Mouse (Mus musculus): Measurements from ENCODE around the gene Atg9b. TPM values are rescaled to one million over a fixed set of nuclear protein-coding genes. Genes with fewer than 3 reads are reported as not detected.

The Atg9b gene
- total RNA-seq, 2 experiments from 2014 or later = 0.41 to 0.45 TPM

- no peak for DNase-seq
- intact Hi-C loops (cut with DNase I) = no loop called here
These were observed 57.2 kb downstream of the Atg9b start for GRCm38 (mm10) chr5:24334749-24335148.

Other genes with a start within 250 kb of the Atg9b start
- gene Nupl2, start 227.2 kb downstream of the Atg9b start, total RNA-seq (2021) = 1 to 10 TPM; 7.1 to 8.3 TPM
- 10 to 100 TPM; 75.5 to 85.8 TPM for gene Kcnh2, start 40.5 kb downstream of the Atg9b start, total RNA-seq (2021)
- gene Nos3, start 27.3 kb downstream of the Atg9b start, total RNA-seq (2021) = 10 to 100 TPM; 34.5 to 35.6 TPM
- 10 to 100 TPM; 81.9 to 87.0 TPM for gene Abcb8, start 1.5 kb upstream of the Atg9b start, total RNA-seq (2021)
- under 1 TPM in 1 of 2 experiments, not detected in 1; 0.39 TPM for gene Asic3, start 21.2 kb upstream of the Atg9b start, total RNA-seq (2021)
- 10 to 100 TPM; 22.5 to 23.4 TPM for gene Cdk5, start 31.4 kb upstream of the Atg9b start, total RNA-seq (2021)
- gene Slc4a2, start 31.7 kb upstream of the Atg9b start, total RNA-seq (2021) = 10 to 100 TPM; 41.3 to 51.5 TPM
- gene Fastk, start 53.1 kb upstream of the Atg9b start, total RNA-seq (2021) = 100 to 1,000 TPM; 239 to 243 TPM
- 10 to 100 TPM in 1 of 2 experiments, 1 to 10 TPM in 1; 9.2 to 10.9 TPM for gene Tmub1, start 55.7 kb upstream of the Atg9b start, total RNA-seq (2021)
- 10 to 100 TPM; 71.0 to 72.2 TPM for gene Agap3, start 60.0 kb upstream of the Atg9b start, total RNA-seq (2021)
- gene Gbx1, start 135.1 kb upstream of the Atg9b start, total RNA-seq (2021) = not detected
- gene Asb10, start 148.8 kb upstream of the Atg9b start, total RNA-seq (2021) = 10 to 100 TPM; 70.2 to 72.5 TPM
- not detected for gene 4931409K22Rik, start 164.7 kb upstream of the Atg9b start, total RNA-seq (2021)
- 10 to 100 TPM; 44.0 to 45.7 TPM for gene Abcf2, start 185.3 kb upstream of the Atg9b start, total RNA-seq (2021)
- 10 to 100 TPM; 12.4 to 14.3 TPM for gene Chpf2, start 194.6 kb upstream of the Atg9b start, total RNA-seq (2021)
- gene Smarcd3, start 232.3 kb upstream of the Atg9b start, total RNA-seq (2021) = 10 to 100 TPM; 59.2 to 60.7 TPM